Mouse (Mus musculus) neural tube, embryonic 14.5 days (tissue): ENCODE data around the gene A730009L09Rik. TPM values are rescaled to one million over a fixed set of nuclear protein-coding genes. Genes with fewer than 3 reads are reported as not detected.

ENCODE experiments used
- ATAC-seq: fragments of 200-750 bp; cut with Nextera tagmentation; 2 replicates; pipeline ENCODE4 v1.8.0; 2017; ENCODE audit warnings: low read depth, mild to moderate bottlenecking, moderate TSS enrichment, moderate library complexity
- H3K27ac ChIP-seq: fragments of 300-500 bp; sonication (generic); 2 replicates; pipeline ENCODE4 v1.5.1; 2014; ENCODE audit warnings: low read depth, mild to moderate bottlenecking, control low read depth, low read length, moderate library complexity, mixed read lengths
- H3K27me3 ChIP-seq: fragments of 300-500 bp; sonication (generic); 2 replicates; pipeline ENCODE4 v1.6.1; 2014; ENCODE audit warnings: low read length; ENCODE audit not compliant: control insufficient read depth, insufficient read depth
- H3K36me3 ChIP-seq: fragments of 300-500 bp; sonication (generic); 2 replicates; pipeline ENCODE4 v1.6.1; 2014; ENCODE audit warnings: low read length, mixed read lengths; ENCODE audit not compliant: control insufficient read depth, insufficient read depth
- H3K4me1 ChIP-seq: fragments of 300-500 bp; sonication (generic); 2 replicates; pipeline ENCODE4 v1.6.1; 2014; ENCODE audit warnings: low read length; ENCODE audit not compliant: control insufficient read depth, insufficient read depth
- H3K4me2 ChIP-seq: fragments of 300-500 bp; sonication (generic); 2 replicates; pipeline ENCODE4 v1.6.1; 2014; ENCODE audit warnings: mild to moderate bottlenecking, low read depth, low read length, control low read depth
- H3K4me3 ChIP-seq: fragments of 300-500 bp; sonication (generic); 2 replicates; pipeline ENCODE4 v1.5.1; 2014; ENCODE audit warnings: low read depth, low read length, control low read depth, mixed read lengths
- H3K9ac ChIP-seq: fragments of 300-500 bp; sonication (generic); replicated peaks from 2 replicates; pipeline ENCODE4 v1.6.1; 2014; ENCODE audit warnings: low read depth, mild to moderate bottlenecking, control low read depth, low read length, mixed read lengths
- H3K9me3 ChIP-seq: fragments of 300-500 bp; sonication (generic); 2 replicates; pipeline ENCODE4 v1.6.1; 2016; ENCODE audit warnings: low read length; ENCODE audit not compliant: control insufficient read depth
- WGBS: fragments of 180-500 bp; shearing (Covaris S2); extraction: QIAGEN DNeasy Blood & Tissue Kit; methylation state at CpG from one replicate; pipeline ENCODE4 v1.1.7; 2014; 5-methylcytosine and 5-hydroxymethylcytosine counted together
- polyA plus RNA-seq: library from polyadenylated mRNA; unstranded; fragments of >200 nt; fragmentation: Nextera tagmentation; extraction: Ambion mirVana; gene quantifications from 2 replicates; pipeline ENCODE4 v1.2.1, GENCODE M21; 2014

A730009L09Rik gene
- polyA plus RNA-seq, 1 experiment from 2014 or later: not detected

- no peaks in the 10 kb centered on the region for H3K36me3 ChIP-seq
- no peak for ATAC-seq
- no peak overlapping the region for H3K4me2 ChIP-seq
- 77% methylated on average over 11 of the region's 11 CpGs for whole genome bisulfite sequencing
- no peak overlapping the region for H3K27ac ChIP-seq
- H3K9ac ChIP-seq: no peak overlapping the region
- no peaks in the 10 kb centered on the region for H3K27me3 ChIP-seq
- no peaks in the 10 kb centered on the region for H3K9me3 ChIP-seq
- no peaks in the 10 kb centered on the region for H3K4me1 ChIP-seq
- H3K4me3 ChIP-seq: no peak overlapping the region
Observed at GRCm38 (mm10) chr16:84485931-84486330, 29.0 kb upstream of the A730009L09Rik start.

GRCm38 (mm10) chr16:84494818-84495217 lies 20.1 kb upstream of the A730009L09Rik start:
- no peak overlapping the region for H3K4me2 ChIP-seq
- peaks cover 5% of the 10 kb centered on the region; the same call in 1 of the 2 replicates for H3K4me1 ChIP-seq
- no peak overlapping the region for H3K4me3 ChIP-seq
- H3K27me3 ChIP-seq: no peaks in the 10 kb centered on the region
- no peak for ATAC-seq
- no peaks in the 10 kb centered on the region for H3K36me3 ChIP-seq
- no peak overlapping the region for H3K27ac ChIP-seq
- no peaks in the 10 kb centered on the region for H3K9me3 ChIP-seq
- WGBS: 74% methylated on average over 3 of the region's 3 CpGs
- no peak overlapping the region for H3K9ac ChIP-seq

- H3K27me3 ChIP-seq: no peaks in the 10 kb centered on the region
- no peak overlapping the region for H3K27ac ChIP-seq
- H3K4me2 ChIP-seq: no peak overlapping the region
- peaks cover 5% of the 10 kb centered on the region; the same call in 1 of the 2 replicates for H3K4me1 ChIP-seq
- no peak for ATAC-seq
- H3K9me3 ChIP-seq: no peaks in the 10 kb centered on the region
- no peaks in the 10 kb centered on the region for H3K36me3 ChIP-seq
- 56% methylated on average over 2 of the region's 2 CpGs for WGBS
- no peak overlapping the region for H3K9ac ChIP-seq
- H3K4me3 ChIP-seq: no peak overlapping the region
Observed at GRCm38 (mm10) chr16:84495438-84495837, 19.5 kb upstream of the A730009L09Rik start.

- WGBS: 79% methylated on average over 4 of the region's 4 CpGs
- no peak overlapping the region for H3K9ac ChIP-seq
- H3K4me2 ChIP-seq: no peak overlapping the region
- no peak overlapping the region for H3K4me3 ChIP-seq
- no peaks in the 10 kb centered on the region for H3K27me3 ChIP-seq
- no peaks in the 10 kb centered on the region for H3K36me3 ChIP-seq
- no peak for ATAC-seq
- no peak overlapping the region for H3K27ac ChIP-seq
- H3K4me1 ChIP-seq: no peaks in the 10 kb centered on the region
- no peaks in the 10 kb centered on the region for H3K9me3 ChIP-seq
Observed at GRCm38 (mm10) chr16:84507681-84508080, 7.2 kb upstream of the A730009L09Rik start.

GRCm38 (mm10) chr16:84521975-84522635 lies 7.2 kb downstream of the A730009L09Rik start:
- no peak overlapping the region for H3K9ac ChIP-seq
- no peak overlapping the region for H3K4me3 ChIP-seq
- H3K27me3 ChIP-seq: no peaks in the 10 kb centered on the region
- no peaks in the 10 kb centered on the region for H3K9me3 ChIP-seq
- no peaks in the 10 kb centered on the region for H3K4me1 ChIP-seq
- no peak overlapping the region for H3K27ac ChIP-seq
- ATAC-seq: no peak
- no peaks in the 10 kb centered on the region for H3K36me3 ChIP-seq
- H3K4me2 ChIP-seq: no peak overlapping the region
- WGBS: 86% methylated on average over 11 of the region's 11 CpGs

GRCm38 (mm10) chr16:84523061-84523460 lies 8.1 kb downstream of the A730009L09Rik start:
- no peak overlapping the region for H3K4me3 ChIP-seq
- no peak overlapping the region for H3K4me2 ChIP-seq
- no peaks in the 10 kb centered on the region for H3K9me3 ChIP-seq
- 81% methylated on average over 5 of the region's 5 CpGs for WGBS
- no peaks in the 10 kb centered on the region for H3K36me3 ChIP-seq
- H3K27ac ChIP-seq: no peak overlapping the region
- H3K27me3 ChIP-seq: no peaks in the 10 kb centered on the region
- H3K9ac ChIP-seq: no peak overlapping the region
- no peak for ATAC-seq
- H3K4me1 ChIP-seq: no peaks in the 10 kb centered on the region

GRCm38 (mm10) chr16:84527375-84527774 lies 12.5 kb downstream of the A730009L09Rik start:
- no peaks in the 10 kb centered on the region for H3K27me3 ChIP-seq
- H3K4me1 ChIP-seq: no peaks in the 10 kb centered on the region
- no peaks in the 10 kb centered on the region for H3K36me3 ChIP-seq
- H3K27ac ChIP-seq: no peak overlapping the region
- H3K4me2 ChIP-seq: no peak overlapping the region
- no peak overlapping the region for H3K9ac ChIP-seq
- ATAC-seq: no peak
- no peaks in the 10 kb centered on the region; the same call in 1 of the 2 replicates for H3K9me3 ChIP-seq
- WGBS: 67% methylated on average over 11 of the region's 11 CpGs
- H3K4me3 ChIP-seq: no peak overlapping the region

- ATAC-seq: no peak
Observed at GRCm38 (mm10) chr16:84532803-84533202, 17.9 kb downstream of the A730009L09Rik start.

GRCm38 (mm10) chr16:84546059-84546458 lies 31.1 kb downstream of the A730009L09Rik start:
- Histone ChIP-seq H3K9ac (no peak overlapping the region), H3K4me1 (no peaks in the 10 kb centered on the region), H3K9me3 (no peaks in the 10 kb centered on the region), H3K27ac (no peak overlapping the region), H3K4me2 (no peak overlapping the region), H3K36me3 (no peaks in the 10 kb centered on the region), H3K4me3 (no peak overlapping the region), H3K27me3 (no peaks in the 10 kb centered on the region)
- WGBS: 90% methylated on average over 4 of the region's 4 CpGs
- no peak for ATAC-seq

More at GRCm38 (mm10) chr16:84532803-84533202, 17.9 kb downstream of the A730009L09Rik start:
- Histone ChIP-seq H3K4me1 (no peaks in the 10 kb centered on the region), H3K4me2 (no peak overlapping the region), H3K9ac (no peak overlapping the region), H3K27ac (no peak overlapping the region), H3K36me3 (no peaks in the 10 kb centered on the region), H3K27me3 (no peaks in the 10 kb centered on the region), H3K4me3 (no peak overlapping the region), H3K9me3 (no peaks in the 10 kb centered on the region; the same call in 1 of the 2 replicates)
- WGBS: 86% methylated on average over 3 of the region's 3 CpGs
